Mouse (Mus musculus): ENCODE measurements around the gene Gm9844. TPM values are rescaled to one million over a fixed set of nuclear protein-coding genes. Genes with fewer than 3 reads are reported as not detected.

The Gm9844 gene
- polyA plus RNA-seq, 1 experiment from 2014 or later = 20.6 TPM

- Histone ChIP-seq H3K27ac (ENCODE audit: low read length) (no peak overlapping the region), H3K9ac (ENCODE audit: low read length) (no peak overlapping the region), H3K36me3 (ENCODE audit: control insufficient read depth, insufficient read depth, low read length) (no peaks in the 10 kb centered on the region), H3K4me2 (ENCODE audit: low read depth, low read length) (no peak overlapping the region), H3K9me3 (ENCODE audit: control insufficient read depth, low read length) (no peaks in the 10 kb centered on the region), H3K27me3 (ENCODE audit: control insufficient read depth, insufficient read depth, low read depth, low read length) (no peaks in the 10 kb centered on the region), H3K4me3 (ENCODE audit: low read length) (no peak overlapping the region), H3K4me1 (replicated peaks; ENCODE audit: control insufficient read depth, insufficient read depth, low read length) (no peaks in the 10 kb centered on the region)
- 69% methylated on average over 5 of the region's 5 CpGs for WGBS
- no peak for ATAC-seq (ENCODE audit: low read depth)
Measured at GRCm38 (mm10) chr7:24859234-24859633, 2.8 kb upstream of the Gm9844 start.

GRCm38 (mm10) chr7:24862853-24863252, 840 bp downstream of the Gm9844 start:
- Histone ChIP-seq H3K9ac (ENCODE audit: low read length) (no peak overlapping the region), H3K36me3 (ENCODE audit: control insufficient read depth, insufficient read depth, low read length) (no peaks in the 10 kb centered on the region), H3K9me3 (ENCODE audit: control insufficient read depth, low read length) (no peaks in the 10 kb centered on the region), H3K4me1 (replicated peaks; ENCODE audit: control insufficient read depth, insufficient read depth, low read length) (no peaks in the 10 kb centered on the region), H3K4me2 (ENCODE audit: low read depth, low read length) (no peak overlapping the region), H3K4me3 (ENCODE audit: low read length) (no peak overlapping the region), H3K27ac (ENCODE audit: low read length) (no peak overlapping the region), H3K27me3 (ENCODE audit: control insufficient read depth, insufficient read depth, low read depth, low read length) (no peaks in the 10 kb centered on the region)
- 79% methylated on average over 4 of the region's 4 CpGs for WGBS
- ATAC-seq (ENCODE audit: low read depth) = no peak

GRCm38 (mm10) chr7:24864156-24864555, 2.1 kb downstream of the Gm9844 start:
- WGBS = 18% methylated on average over 6 of the region's 6 CpGs
- no peak for ATAC-seq (ENCODE audit: low read depth)
- no peaks in the 10 kb centered on the region for H3K4me1 ChIP-seq (replicated peaks; ENCODE audit: control insufficient read depth, insufficient read depth, low read length)
- no peak overlapping the region for H3K4me2 ChIP-seq (ENCODE audit: low read depth, low read length)
- H3K4me3 ChIP-seq (ENCODE audit: low read length) = no peak overlapping the region
- no peak overlapping the region for H3K9ac ChIP-seq (ENCODE audit: low read length)
- H3K27ac ChIP-seq (ENCODE audit: low read length) = no peak overlapping the region
- H3K27me3 ChIP-seq (ENCODE audit: control insufficient read depth, insufficient read depth, low read depth, low read length) = peaks cover 2% of the 10 kb centered on the region; the same call in 1 of the 2 replicates
- H3K36me3 ChIP-seq (ENCODE audit: control insufficient read depth, insufficient read depth, low read length) = no peaks in the 10 kb centered on the region
- no peaks in the 10 kb centered on the region for H3K9me3 ChIP-seq (ENCODE audit: control insufficient read depth, low read length)

GRCm38 (mm10) chr7:24869080-24869479, 7.1 kb downstream of the Gm9844 start:
- ATAC-seq (ENCODE audit: low read depth) = no peak
- 58% methylated on average over 17 of the region's 17 CpGs for WGBS
- Histone ChIP-seq H3K27me3 (ENCODE audit: control insufficient read depth, insufficient read depth, low read depth, low read length) (peaks cover 4% of the 10 kb centered on the region; the same call in 1 of the 2 replicates), H3K4me1 (replicated peaks; ENCODE audit: control insufficient read depth, insufficient read depth, low read length) (no peaks in the 10 kb centered on the region), H3K4me2 (ENCODE audit: low read depth, low read length) (no peak overlapping the region), H3K9ac (ENCODE audit: low read length) (no peak overlapping the region), H3K27ac (ENCODE audit: low read length) (no peak overlapping the region), H3K9me3 (ENCODE audit: control insufficient read depth, low read length) (peaks cover 5% of the 10 kb centered on the region), H3K36me3 (ENCODE audit: control insufficient read depth, insufficient read depth, low read length) (no peaks in the 10 kb centered on the region), H3K4me3 (ENCODE audit: low read length) (no peak overlapping the region)

- Histone ChIP-seq H3K4me3 (ENCODE audit: low read length) (no peak within 1 kb of the TSS), H3K9me3 (ENCODE audit: control insufficient read depth, low read length) (peaks cover 5% of the 10 kb centered on the region), H3K4me2 (ENCODE audit: low read depth, low read length) (no peak within 1 kb of the TSS), H3K36me3 (ENCODE audit: control insufficient read depth, insufficient read depth, low read length) (no peaks in the 10 kb centered on the region), H3K27me3 (ENCODE audit: control insufficient read depth, insufficient read depth, low read depth, low read length) (peaks cover 4% of the 10 kb centered on the region; the same call in 1 of the 2 replicates), H3K9ac (ENCODE audit: low read length) (no peak within 1 kb of the TSS), H3K4me1 (replicated peaks; ENCODE audit: control insufficient read depth, insufficient read depth, low read length) (no peaks in the 10 kb centered on the region), H3K27ac (ENCODE audit: low read length) (no peak within 1 kb of the TSS)
- WGBS = 49% methylated on average over 41 of the region's 41 CpGs
- ATAC-seq (ENCODE audit: low read depth) = no peak
Measured at GRCm38 (mm10) chr7:24869532-24870165, 7.6 kb downstream of the Gm9844 start, which contains the start of the genes Lypd4 and Dmrtc2. Gene Lypd4, minus strand, starts transcription at chr7:24869941. Gene Dmrtc2, plus strand, starts transcription at chr7:24870057.

GRCm38 (mm10) chr7:24877588-24877987, 15.6 kb downstream of the Gm9844 start:
- Histone ChIP-seq H3K36me3 (ENCODE audit: control insufficient read depth, insufficient read depth, low read length) (no peaks in the 10 kb centered on the region), H3K4me1 (replicated peaks; ENCODE audit: control insufficient read depth, insufficient read depth, low read length) (no peaks in the 10 kb centered on the region), H3K9me3 (ENCODE audit: control insufficient read depth, low read length) (no peaks in the 10 kb centered on the region), H3K4me2 (ENCODE audit: low read depth, low read length) (no peak overlapping the region), H3K9ac (ENCODE audit: low read length) (no peak overlapping the region), H3K27me3 (ENCODE audit: control insufficient read depth, insufficient read depth, low read depth, low read length) (no peaks in the 10 kb centered on the region), H3K4me3 (ENCODE audit: low read length) (no peak overlapping the region), H3K27ac (ENCODE audit: low read length) (no peak overlapping the region)
- no peak for ATAC-seq (ENCODE audit: low read depth)
- 61% methylated on average over 3 of the region's 3 CpGs for WGBS

GRCm38 (mm10) chr7:24879620-24880019, 17.6 kb downstream of the Gm9844 start:
- H3K27me3 ChIP-seq (ENCODE audit: control insufficient read depth, insufficient read depth, low read depth, low read length) = no peaks in the 10 kb centered on the region
- no peak overlapping the region for H3K27ac ChIP-seq (ENCODE audit: low read length)
- H3K9ac ChIP-seq (ENCODE audit: low read length) = no peak overlapping the region
- no peak overlapping the region for H3K4me3 ChIP-seq (ENCODE audit: low read length)
- no peaks in the 10 kb centered on the region for H3K4me1 ChIP-seq (replicated peaks; ENCODE audit: control insufficient read depth, insufficient read depth, low read length)
- H3K36me3 ChIP-seq (ENCODE audit: control insufficient read depth, insufficient read depth, low read length) = no peaks in the 10 kb centered on the region
- 29% methylated on average over 2 of the region's 2 CpGs for WGBS
- no peak for ATAC-seq (ENCODE audit: low read depth)
- no peaks in the 10 kb centered on the region for H3K9me3 ChIP-seq (ENCODE audit: control insufficient read depth, low read length)
- no peak overlapping the region for H3K4me2 ChIP-seq (ENCODE audit: low read depth, low read length)

- H3K4me2 ChIP-seq (ENCODE audit: low read depth, low read length) = no peak overlapping the region
- peaks cover 14% of the 10 kb centered on the region for H3K36me3 ChIP-seq (ENCODE audit: control insufficient read depth, insufficient read depth, low read length)
- no peaks in the 10 kb centered on the region for H3K9me3 ChIP-seq (ENCODE audit: control insufficient read depth, low read length)
- H3K27ac ChIP-seq (ENCODE audit: low read length) = no peak overlapping the region
- no peak overlapping the region for H3K9ac ChIP-seq (ENCODE audit: low read length)
- WGBS = 85% methylated on average over 9 of the region's 9 CpGs
- no peaks in the 10 kb centered on the region for H3K27me3 ChIP-seq (ENCODE audit: control insufficient read depth, insufficient read depth, low read depth, low read length)
- H3K4me3 ChIP-seq (ENCODE audit: low read length) = no peak overlapping the region
- no peak for ATAC-seq (ENCODE audit: low read depth)
- H3K4me1 ChIP-seq (replicated peaks; ENCODE audit: control insufficient read depth, insufficient read depth, low read length) = peaks cover 23% of the 10 kb centered on the region
Measured at GRCm38 (mm10) chr7:24882416-24883199, 20.6 kb downstream of the Gm9844 start.

GRCm38 (mm10) chr7:24883896-24884692, 22.1 kb downstream of the Gm9844 start, which contains the start of gene Rps19:
Gene Rps19, plus strand, starts transcription at chr7:24884371.
- WGBS = under 1% methylated on average over 57 of the region's 57 CpGs
- Histone ChIP-seq H3K9me3 (ENCODE audit: control insufficient read depth, low read length) (no peaks in the 10 kb centered on the region), H3K36me3 (ENCODE audit: control insufficient read depth, insufficient read depth, low read length) (peaks cover 24% of the 10 kb centered on the region), H3K9ac (ENCODE audit: low read length) (peak within 1 kb of the TSS; percentile 97), H3K4me3 (ENCODE audit: low read length) (peak within 1 kb of the TSS; percentile 74), H3K27me3 (ENCODE audit: control insufficient read depth, insufficient read depth, low read depth, low read length) (no peaks in the 10 kb centered on the region), H3K4me1 (replicated peaks; ENCODE audit: control insufficient read depth, insufficient read depth, low read length) (peaks cover 28% of the 10 kb centered on the region), H3K27ac (ENCODE audit: low read length) (peak within 1 kb of the TSS; percentile 91), H3K4me2 (ENCODE audit: low read depth, low read length) (peak within 1 kb of the TSS; percentile 85)
- peak; percentile 96 for ATAC-seq (ENCODE audit: low read depth)
